Mouse (Mus musculus) ES-E14 (cell line): Measurements from ENCODE around the gene Szrd1.

Source experiments
- CHD2 ChIP-seq: IDR thresholded peaks from 2 replicates; pipeline ENCODE4 v1.6.1; 2014; ENCODE audit warnings: mild to moderate bottlenecking, low read depth, low read length, inconsistent platforms
- ZC3H11A ChIP-seq: IDR thresholded peaks from 2 replicates; pipeline ENCODE4 v1.6.1; 2012; ENCODE audit warnings: low read depth, mild to moderate bottlenecking, inconsistent platforms, low read length, borderline replicate concordance
- ZNF384 ChIP-seq: IDR thresholded peaks from 2 replicates; pipeline ENCODE4 v1.6.1; 2012; ENCODE audit warnings: low read depth, low read length, inconsistent platforms

- TF ChIP-seq ZC3H11A (no peak), CHD2 (no peak), ZNF384 (no peak)
Observed at GRCm38 (mm10) chr4:141108196-141108732, 31.3 kb downstream of the Szrd1 start.
